Mouse (Mus musculus): ENCODE results near the gene Gm14743. TPM values are rescaled to one million over a fixed set of nuclear protein-coding genes. Genes with fewer than 3 reads are reported as not detected.

Gm14743 gene
- not detected for total RNA-seq (2023)

GRCm38 (mm10) chrX:78245821-78246220 lies at the start of gene Gm14743:
Gm14743 (minus strand) TSS chrX:78245921.

Other genes starting within 250 kb of the Gm14743 start
- gene Obp1a, start 154.5 kb downstream of the Gm14743 start, total RNA-seq (2023), result not detected
- gene Gm5938, start 120.5 kb downstream of the Gm14743 start, total RNA-seq (2023), result not detected
- gene Obp1b, start 59.1 kb downstream of the Gm14743 start, total RNA-seq (2023), result not detected
- not detected for gene 4930480E11Rik, start 123.7 kb upstream of the Gm14743 start, total RNA-seq (2023)